Mouse (Mus musculus) olfactory bulb, adult 2 months (tissue): Measurements from ENCODE around the gene Znhit2. TPM values are rescaled to one million over a fixed set of nuclear protein-coding genes. Genes with fewer than 3 reads are reported as not detected.
A peak's percentile ranks its signal among the peaks of the same experiment; 100 is the strongest.

Experiments
- H3K27ac ChIP-seq: fragments of 200-500 bp; 2 replicates; pipeline ENCODE4 v1.5.1; 2012; ENCODE audit warnings: low read depth, low read length; ENCODE audit not compliant: insufficient read depth
- H3K4me1 ChIP-seq: fragments of 200-500 bp; 2 replicates; pipeline ENCODE4 v1.6.1; 2012; ENCODE audit warnings: low read length; ENCODE audit not compliant: control insufficient read depth, insufficient read depth
- H3K4me3 ChIP-seq: fragments of 200-500 bp; 2 replicates; pipeline ENCODE4 v1.5.1; 2012; ENCODE audit warnings: mild to moderate bottlenecking, low read depth, low read length, moderate library complexity; ENCODE audit not compliant: insufficient read depth
- CTCF ChIP-seq: fragments of 200-500 bp; IDR thresholded peaks from 2 replicates; pipeline ENCODE4 v1.5.1; 2012; ENCODE audit warnings: low read depth, mild to moderate bottlenecking, low read length, moderate library complexity; ENCODE audit not compliant: insufficient read depth
- POLR2A ChIP-seq: fragments of 200-500 bp; IDR thresholded peaks from 2 replicates; pipeline ENCODE4 v1.6.1; 2012; ENCODE audit warnings: mild to moderate bottlenecking, low read depth, low read length, moderate library complexity; ENCODE audit not compliant: insufficient read depth
- WGBS: fragments of 180-500 bp; shearing (Covaris S2); methylation state at CpG from one replicate; pipeline ENCODE4 v1.1.7; 2018; 5-methylcytosine and 5-hydroxymethylcytosine counted together
- polyA plus RNA-seq: library from polyadenylated mRNA; stranded (reverse); fragments of >200 nt; gene quantifications from 2 replicates; pipeline ENCODE4 v1.2.4, GENCODE M21; 2012; ENCODE audit warnings: low replicate concordance; ENCODE audit not compliant: missing spikeins, insufficient read depth, insufficient read length

The Znhit2 gene
- not detected in 2 replicates for polyA plus RNA-seq

- peak within 1 kb of the TSS; percentile 41 for H3K27ac ChIP-seq
- peaks cover 15% of the 10 kb centered on the region for H3K4me1 ChIP-seq
- no peak for TF ChIP-seq CTCF
- TF ChIP-seq POLR2A: peak; percentile 68
- H3K4me3 ChIP-seq: peak within 1 kb of the TSS; percentile 90
- WGBS: under 1% methylated on average over 58 of the region's 58 CpGs
These were observed at the start of gene Znhit2 for GRCm38 (mm10) chr19:6061021-6061533. Gene Znhit2 (plus strand): TSS chr19:6061192.

- Histone ChIP-seq H3K4me1 (peaks cover 22% of the 10 kb centered on the region), H3K4me3 (no peak overlapping the region), H3K27ac (no peak overlapping the region)
- TF ChIP-seq CTCF (no peak), POLR2A (no peak)
- 95% methylated on average over 10 of the region's 10 CpGs for WGBS
These were observed 47.3 kb upstream of the Znhit2 start for GRCm38 (mm10) chr19:6013691-6014090.

- TF ChIP-seq POLR2A (no peak), CTCF (no peak)
- Histone ChIP-seq H3K4me1 (peaks cover 22% of the 10 kb centered on the region), H3K27ac (peak overlapping the region; percentile 65), H3K4me3 (peak overlapping the region; percentile 63)
- 1% methylated on average over 16 of the region's 18 CpGs for WGBS
These were observed 45.9 kb upstream of the Znhit2 start for GRCm38 (mm10) chr19:6014991-6015510.

- TF ChIP-seq POLR2A (no peak), CTCF (no peak)
- WGBS: 4% methylated on average over 40 of the region's 40 CpGs
- Histone ChIP-seq H3K4me1 (peaks cover 22% of the 10 kb centered on the region), H3K27ac (peak within 1 kb of the TSS; percentile 65), H3K4me3 (peak within 1 kb of the TSS; percentile 63)
These were observed 45.3 kb upstream of the Znhit2 start, which contains the start of gene Capn1 for GRCm38 (mm10) chr19:6015511-6016315. Gene Capn1 (minus strand): TSS chr19:6015897.

GRCm38 (mm10) chr19:6016532-6016931, 44.5 kb upstream of the Znhit2 start:
- peaks cover 22% of the 10 kb centered on the region for H3K4me1 ChIP-seq
- no peak overlapping the region for H3K27ac ChIP-seq
- 52% methylated on average over 7 of the region's 7 CpGs for WGBS
- TF ChIP-seq POLR2A (no peak), CTCF (no peak)
- peak overlapping the region; percentile 63; the same call in 1 of the 2 replicates for H3K4me3 ChIP-seq

GRCm38 (mm10) chr19:6018142-6019089, 42.6 kb upstream of the Znhit2 start:
- Histone ChIP-seq H3K4me3 (no peak overlapping the region), H3K27ac (no peak overlapping the region), H3K4me1 (peaks cover 22% of the 10 kb centered on the region)
- TF ChIP-seq CTCF (peak; percentile 79), POLR2A (no peak)
- WGBS: 27% methylated on average over 15 of the region's 15 CpGs

GRCm38 (mm10) chr19:6020276-6020675, 40.7 kb upstream of the Znhit2 start:
- H3K4me1 ChIP-seq: peaks cover 11% of the 10 kb centered on the region; the same call in 1 of the 2 replicates
- no peak for TF ChIP-seq CTCF
- TF ChIP-seq POLR2A: no peak
- no peak overlapping the region for H3K4me3 ChIP-seq
- WGBS: 50% methylated on average over 3 of the region's 3 CpGs
- H3K27ac ChIP-seq: no peak overlapping the region

GRCm38 (mm10) chr19:6023059-6023458, 37.9 kb upstream of the Znhit2 start:
- H3K4me1 ChIP-seq: no peaks in the 10 kb centered on the region
- WGBS: 74% methylated on average over 8 of the region's 8 CpGs
- TF ChIP-seq CTCF (no peak), POLR2A (no peak)

More at GRCm38 (mm10) chr19:6023059-6023458, 37.9 kb upstream of the Znhit2 start:
- H3K4me3 ChIP-seq: no peak overlapping the region
- no peak overlapping the region for H3K27ac ChIP-seq
